Mouse (Mus musculus) lung, postnatal 0 days (tissue): ENCODE measurements around the gene Mgarp.

Experiments used
- CTCF ChIP-seq: IDR thresholded peaks from 2 replicates; pipeline ENCODE4 v1.5.1; 2016; ENCODE audit warnings: antibody characterized with exemption, mild to moderate bottlenecking
- EP300 ChIP-seq: IDR thresholded peaks from 2 replicates; pipeline ENCODE4 v1.6.1; 2016; ENCODE audit warnings: antibody characterized with exemption, mild to moderate bottlenecking, control low read depth

DNA sequence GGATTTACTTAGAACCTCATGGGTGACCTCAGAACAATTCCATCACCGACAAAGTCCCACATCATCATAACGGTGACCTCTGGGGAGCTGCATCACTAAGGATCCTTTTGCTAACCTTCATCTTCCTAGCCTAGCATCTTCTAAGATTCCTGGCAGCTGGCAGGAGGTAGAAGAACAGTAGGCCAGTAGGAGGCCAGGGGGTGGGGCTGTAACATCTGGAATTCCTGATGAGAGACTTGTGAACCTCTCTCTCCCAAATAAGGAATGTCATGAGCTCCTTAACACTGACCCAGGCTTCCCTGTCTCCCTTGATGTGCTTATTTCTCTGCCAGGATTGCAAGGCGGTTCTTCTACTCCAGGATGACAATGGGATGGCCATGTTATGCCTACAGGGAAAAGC is 45.7 kb downstream of the Mgarp start:
- TF ChIP-seq CTCF (no peak), EP300 (no peak)
